Mouse (Mus musculus) CH12.LX (cell line): ENCODE data around the gene Bcorl1. TPM values are rescaled to one million over a fixed set of nuclear protein-coding genes. Genes with fewer than 3 reads are reported as not detected.

Experiments
- DNase-seq: peaks from one replicate; pipeline ENCODE4 v3.0.0-alpha.2; 2013; ENCODE audit errors: extremely low read depth
- H3K27ac ChIP-seq: 2 replicates; pipeline ENCODE4 v1.5.1; 2012; ENCODE audit warnings: low read depth, mild to moderate bottlenecking, control low read depth, moderate library complexity; ENCODE audit not compliant: insufficient read depth
- H3K27me3 ChIP-seq: replicated peaks from 2 replicates; pipeline ENCODE3; 2012; ENCODE audit warnings: inconsistent platforms
- H3K36me3 ChIP-seq, 2 experiments: replicated peaks in 1 of 2; 2 replicates each; pipeline versions ENCODE3 to v1.6.1; 2012; ENCODE audit warnings: inconsistent platforms in 1 of 2, low read length in 1 of 2, mild to moderate bottlenecking in 1 of 2, mixed read lengths in 1 of 2, moderate library complexity in 1 of 2; ENCODE audit not compliant: control insufficient read depth in 1 of 2, insufficient read depth in 1 of 2
- H3K4me1 ChIP-seq, 2 experiments: 2 replicates each; pipeline ENCODE4 v1.6.1; 2012; ENCODE audit warnings: inconsistent platforms in 1 of 2, moderate library complexity in 1 of 2; ENCODE audit not compliant: insufficient read depth in 2 of 2, control insufficient read depth in 1 of 2
- H3K4me2 ChIP-seq: 2 replicates; pipeline ENCODE4 v1.6.1; 2012; ENCODE audit warnings: low read depth, mild to moderate bottlenecking, control low read depth; ENCODE audit not compliant: poor library complexity, insufficient read depth, severe bottlenecking
- H3K4me3 ChIP-seq, 3 experiments: fragments of 150-350 bp in 1 of 3; sonication (generic) in 1 of 3; replicated peaks in 1 of 3; 2 replicates each; pipeline versions ENCODE3 to v1.5.1; 2011 to 2012; ENCODE audit warnings: low read depth in 2 of 3, low read length in 2 of 3, mild to moderate bottlenecking in 2 of 3, moderate library complexity in 2 of 3, control low read depth in 1 of 3, improper control_type of control experiment in 1 of 3, inconsistent platforms in 1 of 3, mixed read lengths in 1 of 3; ENCODE audit not compliant: poor library complexity in 1 of 3
- H3K79me2 ChIP-seq: replicated peaks from 2 replicates; pipeline ENCODE4 v1.6.1; 2012; ENCODE audit warnings: mild to moderate bottlenecking, moderate library complexity; ENCODE audit not compliant: control insufficient read depth, poor library complexity, insufficient read depth, severe bottlenecking; ENCODE audit errors: extremely low read depth
- H3K9ac ChIP-seq: 2 replicates; pipeline ENCODE4 v1.6.1; 2012; ENCODE audit warnings: low read depth, mild to moderate bottlenecking, control low read depth, moderate library complexity; ENCODE audit not compliant: insufficient read depth
- H3K9me3 ChIP-seq: replicated peaks from 2 replicates; pipeline ENCODE3; 2012; ENCODE audit warnings: low read length, inconsistent platforms, mixed read lengths
- BHLHE40 ChIP-seq: IDR thresholded peaks from 2 replicates; pipeline ENCODE4 v1.6.1; 2011; ENCODE audit warnings: mild to moderate bottlenecking, low read depth, low read length, improper control_type of control experiment
- CHD1 ChIP-seq: IDR thresholded peaks from 2 replicates; pipeline ENCODE4 v1.6.1; 2012; ENCODE audit warnings: low read depth, low read length, improper control_type of control experiment, inconsistent platforms
- CHD2 ChIP-seq: IDR thresholded peaks from 2 replicates; pipeline ENCODE4 v1.6.1; 2011; ENCODE audit warnings: low read length, improper control_type of control experiment
- E2F4 ChIP-seq: IDR thresholded peaks from 2 replicates; pipeline ENCODE4 v1.6.1; 2011; ENCODE audit warnings: low read depth, low read length, improper control_type of control experiment; ENCODE audit not compliant: insufficient replicate concordance
- ELF1 ChIP-seq: IDR thresholded peaks from 2 replicates; pipeline ENCODE4 v1.6.1; 2014; ENCODE audit warnings: low read depth, mild to moderate bottlenecking, inconsistent platforms, low read length, improper control_type of control experiment
- ETS1 ChIP-seq: conservative IDR thresholded peaks from 2 replicates; pipeline ENCODE4 v1.6.1; 2012; ENCODE audit warnings: low read depth, mild to moderate bottlenecking, inconsistent platforms, low read length, improper control_type of control experiment, moderate library complexity
- GABPA ChIP-seq: IDR thresholded peaks from 2 replicates; pipeline ENCODE4 v1.6.1; 2012; ENCODE audit warnings: low read depth, low read length, improper control_type of control experiment, inconsistent platforms; ENCODE audit not compliant: insufficient replicate concordance
- HCFC1 ChIP-seq: IDR thresholded peaks from 2 replicates; pipeline ENCODE4 v1.6.1; 2012; ENCODE audit warnings: low read depth, mild to moderate bottlenecking, inconsistent platforms, low read length, improper control_type of control experiment
- IRF4 ChIP-seq: IDR thresholded peaks from 2 replicates; pipeline ENCODE4 v1.6.1; 2014; ENCODE audit warnings: low read depth, mild to moderate bottlenecking, inconsistent platforms, low read length, improper control_type of control experiment
- JUND ChIP-seq: conservative IDR thresholded peaks from 2 replicates; pipeline ENCODE4 v1.6.1; 2011; ENCODE audit warnings: low read depth, low read length, improper control_type of control experiment
- MAFK ChIP-seq: IDR thresholded peaks from 2 replicates; pipeline ENCODE4 v1.6.1; 2011; ENCODE audit warnings: low read length, improper control_type of control experiment; ENCODE audit not compliant: insufficient replicate concordance
- MAX ChIP-seq: IDR thresholded peaks from 2 replicates; pipeline ENCODE4 v1.6.1; 2011; ENCODE audit warnings: low read length, improper control_type of control experiment
- MAZ ChIP-seq: IDR thresholded peaks from 2 replicates; pipeline ENCODE4 v1.6.1; 2012; ENCODE audit warnings: low read depth, mild to moderate bottlenecking, inconsistent platforms, low read length, improper control_type of control experiment, moderate library complexity
- MEF2A ChIP-seq: IDR thresholded peaks from 2 replicates; pipeline ENCODE4 v1.6.1; 2014; ENCODE audit warnings: low read depth, mild to moderate bottlenecking, inconsistent platforms, low read length, improper control_type of control experiment, borderline replicate concordance
- MXI1 ChIP-seq: IDR thresholded peaks from 2 replicates; pipeline ENCODE4 v1.6.1; 2011; ENCODE audit warnings: mild to moderate bottlenecking, low read depth, low read length, improper control_type of control experiment
- MYC ChIP-seq: IDR thresholded peaks from 2 replicates; pipeline ENCODE4 v1.6.1; 2011; ENCODE audit warnings: low read depth, mild to moderate bottlenecking, improper control_type of control experiment, low read length
- NELFE ChIP-seq: IDR thresholded peaks from 2 replicates; pipeline ENCODE4 v1.6.1; 2011; ENCODE audit warnings: low read depth, low read length, improper control_type of control experiment
- NRF1 ChIP-seq: IDR thresholded peaks from 2 replicates; pipeline ENCODE4 v1.6.1; 2014; ENCODE audit warnings: low read depth, mild to moderate bottlenecking, inconsistent platforms, low read length, improper control_type of control experiment, moderate library complexity
- PAX5 ChIP-seq: IDR thresholded peaks from 2 replicates; pipeline ENCODE4 v1.6.1; 2012; ENCODE audit warnings: low read length, inconsistent platforms, mixed read lengths
- POLR2A ChIP-seq: IDR thresholded peaks from 2 replicates; pipeline ENCODE4 v1.6.1; 2011; ENCODE audit warnings: low read depth, mild to moderate bottlenecking, improper control_type of control experiment, low read length
- POLR2AphosphoS2 ChIP-seq: IDR thresholded peaks from 2 replicates; pipeline ENCODE4 v1.6.1; 2011; ENCODE audit warnings: low read depth, low read length, improper control_type of control experiment
- RCOR1 ChIP-seq: conservative IDR thresholded peaks from 2 replicates; pipeline ENCODE4 v1.6.1; 2012; ENCODE audit warnings: low read depth, mild to moderate bottlenecking, inconsistent platforms, low read length, improper control_type of control experiment
- SIN3A ChIP-seq: IDR thresholded peaks from 2 replicates; pipeline ENCODE4 v1.6.1; 2012; ENCODE audit warnings: low read length, improper control_type of control experiment, inconsistent platforms
- SMC3 ChIP-seq: IDR thresholded peaks from 2 replicates; pipeline ENCODE4 v1.6.1; 2011; ENCODE audit warnings: low read depth, low read length, improper control_type of control experiment
- TBP ChIP-seq: conservative IDR thresholded peaks from 2 replicates; pipeline ENCODE4 v1.6.1; 2011; ENCODE audit warnings: low read depth, low read length, improper control_type of control experiment
- UBTF ChIP-seq: IDR thresholded peaks from 2 replicates; pipeline ENCODE4 v1.6.1; 2012; ENCODE audit warnings: low read depth, mild to moderate bottlenecking, inconsistent platforms, low read length, improper control_type of control experiment, moderate library complexity
- USF1 ChIP-seq: IDR thresholded peaks from 2 replicates; pipeline ENCODE4 v1.6.1; 2014; ENCODE audit warnings: low read depth, mild to moderate bottlenecking, inconsistent platforms, low read length, improper control_type of control experiment
- USF2 ChIP-seq: conservative IDR thresholded peaks from 2 replicates; pipeline ENCODE4 v1.6.1; 2011; ENCODE audit warnings: low read depth, low read length, improper control_type of control experiment
- ZC3H11A ChIP-seq: IDR thresholded peaks from 2 replicates; pipeline ENCODE4 v1.6.1; 2012; ENCODE audit warnings: low read depth, mild to moderate bottlenecking, inconsistent platforms, low read length, improper control_type of control experiment
- ZMIZ1 ChIP-seq: IDR thresholded peaks from 2 replicates; pipeline ENCODE4 v1.6.1; 2012; ENCODE audit warnings: low read depth, mild to moderate bottlenecking, inconsistent platforms, low read length, improper control_type of control experiment
- ZNF384 ChIP-seq: IDR thresholded peaks from 2 replicates; pipeline ENCODE4 v1.6.1; 2012; ENCODE audit warnings: low read depth, low read length, improper control_type of control experiment, inconsistent platforms
- dilution Hi-C: fragments of 300-500 bp; cut with MboI; formaldehyde crosslinking; loops from 2 replicates; pipeline ENCODE4 v1.14.3; 2020; ENCODE audit warnings: low sequenced_read_pairs; ENCODE audit not compliant: extremely low pct_unique_long_range_greater_than_20kb, extremely low pct_ligation_motif_present
- in situ Hi-C: fragments of 300-500 bp; cut with MboI; formaldehyde crosslinking; loops from 3 replicates; pipeline ENCODE4 v1.14.3; 2019; ENCODE audit warnings: low sequenced_read_pairs, low pct_ligation_motif_present, low pct_unique_long_range_greater_than_20kb, mixed read lengths
- polyA plus RNA-seq: library from polyadenylated mRNA; unstranded; fragments of >175 nt; gene quantifications from 2 replicates; pipeline ENCODE4 v1.2.1, GENCODE M21; 2012; ENCODE audit warnings: low read depth; ENCODE audit not compliant: insufficient read length
- total RNA-seq, 2 experiments: library from RNA; depleted of rRNA; stranded (reverse); fragments of 300-350 nt in 1 of 2; fragments of >200 nt in 1 of 2; gene quantifications; 2 replicates each; pipeline ENCODE4 v1.2.3; 2012 to 2014

Gene Bcorl1
- total and polyA plus RNA-seq, 3 experiments: 0.30 to 2.2 (median 1.9) TPM

- no peaks in the 10 kb centered on the region for H3K9me3 ChIP-seq
- H3K36me3 ChIP-seq: peaks cover 9 to 33% of the 10 kb centered on the region in 2 experiments
- H3K27me3 ChIP-seq: no peaks in the 10 kb centered on the region
- H3K4me3 ChIP-seq: no peak overlapping the region
- dilution Hi-C loops (no loop called here), in situ Hi-C loops (loop anchor here (10.0 kb wide), 3 partner anchors 60 to 410 kb away; partner anchors contain the start of gene Bcorl1)
- no peak overlapping the region for H3K4me2 ChIP-seq
- no peak for TF ChIP-seq E2F4
- no peak for DNase-seq
- H3K27ac ChIP-seq: no peak overlapping the region
- H3K4me1 ChIP-seq: peaks cover 7 to 25% of the 10 kb centered on the region in 2 experiments; a peak in 3 of 4 replicates
- H3K79me2 ChIP-seq: no peaks in the 10 kb centered on the region
- H3K9ac ChIP-seq: no peak overlapping the region
Measured at GRCm38 (mm10) chrX:48405141-48405540, 64.0 kb downstream of the Bcorl1 start.

DNA sequence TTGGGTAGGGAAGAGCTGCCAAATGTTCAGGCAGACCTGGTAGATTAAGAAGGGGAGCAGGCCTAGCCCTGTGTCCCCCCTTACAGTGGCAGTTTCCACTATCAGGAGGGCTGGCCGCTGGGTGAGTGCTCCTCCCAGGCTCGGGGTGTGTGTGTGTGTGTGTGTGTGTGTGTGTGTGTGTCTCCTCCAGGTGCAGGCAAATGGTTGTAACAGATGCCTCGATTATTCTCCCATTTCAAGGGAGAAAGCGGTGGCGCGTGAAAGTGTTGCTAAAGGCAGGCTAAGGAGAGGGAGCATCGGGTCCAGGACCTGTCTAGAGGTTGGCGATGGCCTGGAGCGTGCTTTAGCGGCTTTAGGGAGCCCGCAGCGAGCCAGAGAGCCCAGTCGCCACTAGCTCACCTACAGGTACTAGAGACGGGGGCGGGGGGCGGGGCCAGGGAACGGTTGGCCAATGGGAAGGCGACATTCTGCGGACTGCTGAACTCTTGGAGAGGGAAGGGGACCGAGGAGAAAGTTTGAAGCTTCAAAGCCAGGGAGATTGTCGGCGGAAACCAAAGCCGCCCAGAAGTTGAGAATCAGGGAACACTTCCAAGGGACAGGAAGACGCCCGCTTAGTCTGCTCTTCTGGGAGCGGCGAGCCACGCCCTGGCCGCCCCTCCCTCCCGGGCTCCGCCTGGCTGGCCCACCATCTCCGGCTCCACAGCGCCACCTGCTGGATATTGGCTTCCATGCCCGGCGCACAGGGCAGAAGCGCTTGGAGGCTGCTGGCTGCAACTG, 68.6 kb downstream of the Bcorl1 start:
- Histone ChIP-seq H3K9ac (no peak overlapping the region), H3K4me2 (peak overlapping the region; percentile 57; the same call in 1 of the 2 replicates), H3K79me2 (no peaks in the 10 kb centered on the region), H3K4me1 (peaks cover 7 to 25% of the 10 kb centered on the region in 2 experiments; a peak in 3 of 4 replicates), H3K4me3 (peak overlapping the region; percentile 47 to 55 (median 49)), H3K27me3 (no peaks in the 10 kb centered on the region), H3K36me3 (peaks cover 5 to 37% of the 10 kb centered on the region in 2 experiments), H3K27ac (no peak overlapping the region), H3K9me3 (no peaks in the 10 kb centered on the region)
- dilution Hi-C loops (no loop called here), in situ Hi-C loops (loop anchor here (10.0 kb wide), 3 partner anchors 65 to 415 kb away; partner anchors contain the start of gene Bcorl1)
- peak; percentile 64 for DNase-seq
- no peak for TF ChIP-seq CHD2
- TF ChIP-seq NELFE: 0 out of 2 replicates have a peak, but pooled peaks have one; percentile 23
- no peak for TF ChIP-seq ZNF384
- no peak for TF ChIP-seq UBTF
- TF ChIP-seq RCOR1: no peak
- no peak for TF ChIP-seq JUND
- peak; percentile 25; the same call in 1 of the 2 replicates for TF ChIP-seq ZC3H11A
- no peak for TF ChIP-seq POLR2AphosphoS2
- no peak for TF ChIP-seq SIN3A
- TF ChIP-seq MEF2A: no peak
- no peak for TF ChIP-seq NRF1
- peak; percentile 35; the same call in 1 of the 2 replicates for TF ChIP-seq ELF1
- TF ChIP-seq E2F4: no peak
- no peak for TF ChIP-seq MAFK
- no peak for TF ChIP-seq MXI1
- no peak for TF ChIP-seq HCFC1
- TF ChIP-seq POLR2A: no peak
- TF ChIP-seq MYC: no peak
- peak; percentile 85 for TF ChIP-seq MAZ
- no peak for TF ChIP-seq CHD1
- TF ChIP-seq TBP: no peak
- TF ChIP-seq PAX5: no peak
- peak; percentile 71 for TF ChIP-seq SMC3
- no peak for TF ChIP-seq BHLHE40
- no peak for TF ChIP-seq USF2
- no peak for TF ChIP-seq IRF4
- no peak for TF ChIP-seq MAX
- TF ChIP-seq USF1: no peak
- no peak for TF ChIP-seq ETS1
- TF ChIP-seq GABPA: no peak
- no peak for TF ChIP-seq ZMIZ1
